Mouse (Mus musculus) erythroblast, embryonic 14.5 days (primary cell): Measurements from ENCODE around the gene Ggta1. TPM values are rescaled to one million over a fixed set of nuclear protein-coding genes. Genes with fewer than 3 reads are reported as not detected.

ENCODE experiments used
- H3K27me3 ChIP-seq: 2 replicates; pipeline ENCODE4 v1.6.1; 2012; ENCODE audit warnings: inconsistent platforms; ENCODE audit not compliant: control insufficient read depth
- H3K36me3 ChIP-seq: 2 replicates; pipeline ENCODE4 v1.6.1; 2012; ENCODE audit warnings: mild to moderate bottlenecking, inconsistent platforms; ENCODE audit not compliant: control insufficient read depth
- H3K4me1 ChIP-seq: 2 replicates; pipeline ENCODE4 v1.6.1; 2012; ENCODE audit warnings: inconsistent platforms; ENCODE audit not compliant: control insufficient read depth
- H3K4me3 ChIP-seq: replicated peaks from 2 replicates; pipeline ENCODE3; 2012; ENCODE audit warnings: moderate library complexity, mild to moderate bottlenecking, inconsistent platforms
- H3K9me3 ChIP-seq: 2 replicates; pipeline ENCODE4 v1.6.1; 2012; ENCODE audit warnings: low read length, inconsistent platforms, mixed read lengths; ENCODE audit not compliant: control insufficient read depth
- GATA1 ChIP-seq: IDR thresholded peaks from 2 replicates; pipeline ENCODE4 v1.6.1; 2012; ENCODE audit warnings: low read length, inconsistent platforms, mixed read lengths
- TAL1 ChIP-seq: IDR thresholded peaks from 3 replicates; pipeline ENCODE4 v1.6.1; 2012; ENCODE audit warnings: low read length, inconsistent platforms, mixed read lengths
- polyA plus RNA-seq: library from polyadenylated mRNA; stranded (reverse); fragments of >175 nt; gene quantifications from 2 replicates; pipeline ENCODE4 v1.2.3, GENCODE M21; 2012

Gene Ggta1
- polyA plus RNA-seq, 1 experiment = 0.08 TPM

GRCm38 (mm10) chr2:35504417-35504776 is 41.4 kb upstream of the Ggta1 start:
- no peaks in the 10 kb centered on the region; the same call in 1 of the 2 replicates for H3K27me3 ChIP-seq

GRCm38 (mm10) chr2:35503723-35504416 is 40.8 kb upstream of the Ggta1 start:
- Histone ChIP-seq H3K4me1 (peaks cover 97% of the 10 kb centered on the region), H3K9me3 (peaks cover 8% of the 10 kb centered on the region), H3K36me3 (peaks cover 19% of the 10 kb centered on the region), H3K4me3 (peak overlapping the region; percentile 47), H3K27me3 (no peaks in the 10 kb centered on the region; the same call in 1 of the 2 replicates)
- TF ChIP-seq TAL1 (0 out of 3 replicates have a peak, but pooled peaks have one; percentile 38), GATA1 (no peak)

More at GRCm38 (mm10) chr2:35504417-35504776, 41.4 kb upstream of the Ggta1 start:
- Histone ChIP-seq H3K9me3 (peaks cover 8% of the 10 kb centered on the region), H3K4me3 (peak overlapping the region; percentile 47), H3K4me1 (peaks cover 97% of the 10 kb centered on the region), H3K36me3 (peaks cover 19% of the 10 kb centered on the region)
- TF ChIP-seq TAL1 (no peak), GATA1 (no peak)

GRCm38 (mm10) chr2:35503021-35503722 is 40.1 kb upstream of the Ggta1 start:
- Histone ChIP-seq H3K4me3 (peak overlapping the region; percentile 47), H3K36me3 (peaks cover 24% of the 10 kb centered on the region), H3K4me1 (peaks cover 99% of the 10 kb centered on the region), H3K27me3 (no peaks in the 10 kb centered on the region; the same call in 1 of the 2 replicates), H3K9me3 (peaks cover 8% of the 10 kb centered on the region)
- TF ChIP-seq TAL1 (no peak), GATA1 (no peak)

- Histone ChIP-seq H3K9me3 (peaks cover 8% of the 10 kb centered on the region), H3K4me3 (peak overlapping the region; percentile 37), H3K36me3 (peaks cover 28% of the 10 kb centered on the region), H3K27me3 (no peaks in the 10 kb centered on the region; the same call in 1 of the 2 replicates), H3K4me1 (peaks cover 99% of the 10 kb centered on the region)
- TF ChIP-seq GATA1 (no peak), TAL1 (no peak)
These were observed 39.5 kb upstream of the Ggta1 start for GRCm38 (mm10) chr2:35502561-35502960.

GRCm38 (mm10) chr2:35499474-35499873 is 36.4 kb upstream of the Ggta1 start:
- peaks cover 8% of the 10 kb centered on the region for H3K9me3 ChIP-seq
- H3K36me3 ChIP-seq = peaks cover 23% of the 10 kb centered on the region
- TF ChIP-seq TAL1 (no peak), GATA1 (no peak)
- no peaks in the 10 kb centered on the region; the same call in 1 of the 2 replicates for H3K27me3 ChIP-seq
- H3K4me3 ChIP-seq = no peak overlapping the region
- peaks cover 96% of the 10 kb centered on the region for H3K4me1 ChIP-seq

GRCm38 (mm10) chr2:35498961-35499360 is 35.9 kb upstream of the Ggta1 start:
- Histone ChIP-seq H3K9me3 (peaks cover 8% of the 10 kb centered on the region), H3K4me1 (peaks cover 91% of the 10 kb centered on the region), H3K4me3 (no peak overlapping the region), H3K27me3 (no peaks in the 10 kb centered on the region; the same call in 1 of the 2 replicates), H3K36me3 (peaks cover 23% of the 10 kb centered on the region)
- TF ChIP-seq GATA1 (no peak), TAL1 (no peak)

GRCm38 (mm10) chr2:35497662-35498196 is 34.7 kb upstream of the Ggta1 start:
- Histone ChIP-seq H3K4me3 (no peak overlapping the region), H3K27me3 (peaks cover 2% of the 10 kb centered on the region), H3K4me1 (peaks cover 78% of the 10 kb centered on the region), H3K9me3 (peaks cover 8% of the 10 kb centered on the region), H3K36me3 (peaks cover 23% of the 10 kb centered on the region)
- no peak for TF ChIP-seq GATA1
- TF ChIP-seq TAL1 = no peak

- TF ChIP-seq GATA1 (no peak), TAL1 (no peak)
- peaks cover 2% of the 10 kb centered on the region for H3K27me3 ChIP-seq
- H3K9me3 ChIP-seq = peaks cover 8% of the 10 kb centered on the region
- H3K4me1 ChIP-seq = peaks cover 66% of the 10 kb centered on the region
- H3K4me3 ChIP-seq = peak overlapping the region; percentile 48
- H3K36me3 ChIP-seq = peaks cover 19% of the 10 kb centered on the region
These were observed 33.4 kb upstream of the Ggta1 start for GRCm38 (mm10) chr2:35496279-35497013.
